ENCODE assay signal across 27 mouse cellular contexts in genomic region chr13:110122825-110123224, GRCm38 (mm10).
"Had no signal": no experiment of that assay in that cellular context is flagged by ENCODE, and none has a peak within 500 bp of the region (broad histone marks: within the 10 kb centered on the region; RNA-seq: fewer than 3 reads in every experiment).

No protein-coding gene starts in this region.

- H3K27ac ChIP-seq: embryonic facial prominence, embryonic 10.5 days; embryonic facial prominence, embryonic 12.5 days; embryonic facial prominence, embryonic 13.5 days; embryonic facial prominence, embryonic 15.5 days; forebrain, embryonic 10.5 days; forebrain, embryonic 12.5 days; forebrain, embryonic 13.5 days; forebrain, embryonic 15.5 days; gastrocnemius, adult 2 months had no signal

- H3K4me3 ChIP-seq: embryonic facial prominence, embryonic 10.5 days; embryonic facial prominence, embryonic 12.5 days; embryonic facial prominence, embryonic 13.5 days; embryonic facial prominence, embryonic 15.5 days; erythroblast, embryonic 14.5 days; forebrain, embryonic 10.5 days; forebrain, embryonic 12.5 days; forebrain, embryonic 13.5 days; forebrain, embryonic 15.5 days; gastrocnemius, adult 2 months had no signal

- H3K36me3 ChIP-seq: embryonic facial prominence, embryonic 10.5 days; embryonic facial prominence, embryonic 12.5 days; embryonic facial prominence, embryonic 13.5 days; embryonic facial prominence, embryonic 15.5 days; forebrain, embryonic 10.5 days; forebrain, embryonic 12.5 days; forebrain, embryonic 15.5 days had no signal

- DNase-seq: cerebellum, adult 2 months; cerebellum, adult 8-10 months; cerebellum, adult 9-10 months; cerebellum, adult 9-11 months; cerebellum, postnatal 10 days; cerebellum, postnatal 14 days; cerebellum, postnatal 25 days; cerebellum, postnatal 36 days; embryo, embryonic 11 days; forebrain, postnatal 0 days; gastrocnemius, adult 2 months; gastrocnemius, postnatal 10 days; gastrocnemius, postnatal 14 days; gastrocnemius, postnatal 25 days; gastrocnemius, postnatal 36 days; heart, adult 18-20 months had no signal

- ATAC-seq: forebrain, embryonic 13.5 days; forebrain, embryonic 14.5 days; forebrain, embryonic 15.5 days; forebrain, embryonic 16.5 days; forebrain, postnatal 0 days had no signal

- H3K9ac ChIP-seq: embryonic facial prominence, embryonic 12.5 days; embryonic facial prominence, embryonic 13.5 days; embryonic facial prominence, embryonic 15.5 days; forebrain, embryonic 12.5 days; forebrain, embryonic 13.5 days; forebrain, embryonic 15.5 days; forebrain, postnatal 0 days had no signal

- H3K4me1 ChIP-seq: embryonic facial prominence, embryonic 10.5 days; embryonic facial prominence, embryonic 12.5 days; embryonic facial prominence, embryonic 15.5 days; forebrain, embryonic 10.5 days; forebrain, embryonic 12.5 days had no signal

- H3K27me3 ChIP-seq: embryonic facial prominence, embryonic 12.5 days; embryonic facial prominence, embryonic 13.5 days; embryonic facial prominence, embryonic 15.5 days; forebrain, embryonic 12.5 days; forebrain, embryonic 13.5 days; forebrain, embryonic 15.5 days had no signal

- H3K9me3 ChIP-seq: embryonic facial prominence, embryonic 10.5 days; embryonic facial prominence, embryonic 12.5 days; embryonic facial prominence, embryonic 13.5 days; embryonic facial prominence, embryonic 15.5 days; forebrain, embryonic 10.5 days; forebrain, embryonic 12.5 days; forebrain, embryonic 13.5 days; forebrain, embryonic 15.5 days had no signal

- H3K4me2 ChIP-seq: embryonic facial prominence, embryonic 12.5 days; embryonic facial prominence, embryonic 13.5 days; embryonic facial prominence, embryonic 15.5 days; forebrain, embryonic 12.5 days; forebrain, embryonic 13.5 days; forebrain, embryonic 15.5 days had no signal
